21 mouse cellular contexts compared by ENCODE assay signal in genomic region chr9:43919010-43919409, GRCm38 (mm10).
DNase-seq lines count a peak whose midpoint lies in the region; ATAC-seq and TF ChIP-seq lines count a peak whose summit lies in the region.
"Had no signal": no experiment of that assay in that cellular context is flagged by ENCODE, and none has a peak within 500 bp of the region (broad histone marks: within the 10 kb centered on the region; RNA-seq: fewer than 3 reads in every experiment).

No protein-coding gene starts in this region.

- H3K4me3 ChIP-seq in hindbrain, embryonic 11.5 days (ENCODE audit: low read depth, low read length), result no peak overlapping the region
- no peak overlapping the region for H3K4me3 ChIP-seq in hindbrain, embryonic 12.5 days
- no peak overlapping the region for H3K4me3 ChIP-seq in forebrain, embryonic 15.5 days
- no peak overlapping the region for H3K4me3 ChIP-seq in midbrain, embryonic 12.5 days
- H3K4me3 ChIP-seq in neural tube, embryonic 15.5 days (replicated peaks), result no peak overlapping the region
- no peak overlapping the region for H3K4me3 ChIP-seq in thymus, adult 2 months (ENCODE audit: control insufficient read depth, insufficient read depth, low read length)
- H3K4me3 ChIP-seq: heart, embryonic 15.5 days; limb, embryonic 15.5 days; liver, embryonic 15.5 days; myocyte; stomach, embryonic 15.5 days had no signal

- 81% methylated on average over 17 of the region's 17 CpGs for WGBS in hindbrain, embryonic 11.5 days
- WGBS in hindbrain, embryonic 12.5 days, result 61% methylated on average over 17 of the region's 17 CpGs
- WGBS in forebrain, embryonic 15.5 days, result 22% methylated on average over 17 of the region's 17 CpGs
- WGBS in midbrain, embryonic 12.5 days, result 69% methylated on average over 17 of the region's 17 CpGs
- 22% methylated on average over 17 of the region's 17 CpGs for WGBS in neural tube, embryonic 15.5 days
- WGBS in thymus, adult 2 months, result 79% methylated on average over 17 of the region's 17 CpGs

- H3K9me3 ChIP-seq in hindbrain, embryonic 11.5 days (ENCODE audit: control insufficient read depth, low read length), result no peaks in the 10 kb centered on the region
- no peaks in the 10 kb centered on the region for H3K9me3 ChIP-seq in hindbrain, embryonic 12.5 days (replicated peaks)
- no peaks in the 10 kb centered on the region for H3K9me3 ChIP-seq in forebrain, embryonic 15.5 days
- H3K9me3 ChIP-seq in midbrain, embryonic 12.5 days, result no peaks in the 10 kb centered on the region
- no peaks in the 10 kb centered on the region for H3K9me3 ChIP-seq in neural tube, embryonic 15.5 days (replicated peaks)
- H3K9me3 ChIP-seq: heart, embryonic 15.5 days; limb, embryonic 15.5 days; liver, embryonic 15.5 days; stomach, embryonic 15.5 days had no signal

- 0 out of 2 replicates have a peak, but pooled peaks cover 2% of the 10 kb centered on the region for H3K27me3 ChIP-seq in hindbrain, embryonic 11.5 days (ENCODE audit: control insufficient read depth, insufficient read depth, low read length)
- 0 out of 2 replicates have a peak, but pooled peaks cover 10% of the 10 kb centered on the region for H3K27me3 ChIP-seq in hindbrain, embryonic 12.5 days
- no peaks in the 10 kb centered on the region for H3K27me3 ChIP-seq in forebrain, embryonic 15.5 days
- H3K27me3 ChIP-seq in midbrain, embryonic 12.5 days, result peaks cover 72% of the 10 kb centered on the region
- H3K27me3 ChIP-seq in neural tube, embryonic 15.5 days (replicated peaks), result 0 out of 2 replicates have a peak, but pooled peaks cover 5% of the 10 kb centered on the region
- H3K27me3 ChIP-seq in thymus, adult 2 months (ENCODE audit: control insufficient read depth, insufficient read depth, low read length), result no peaks in the 10 kb centered on the region; the same call in 1 of the 2 replicates

- no peak overlapping the region for H3K4me2 ChIP-seq in hindbrain, embryonic 11.5 days (replicated peaks; ENCODE audit: low read depth, low read length)
- H3K4me2 ChIP-seq in hindbrain, embryonic 12.5 days (replicated peaks), result no peak overlapping the region
- no peak overlapping the region for H3K4me2 ChIP-seq in forebrain, embryonic 15.5 days (replicated peaks)
- H3K4me2 ChIP-seq in midbrain, embryonic 12.5 days (replicated peaks), result no peak overlapping the region
- peak overlapping the region; percentile 24 for H3K4me2 ChIP-seq in neural tube, embryonic 15.5 days
- H3K4me2 ChIP-seq: heart, embryonic 15.5 days; limb, embryonic 15.5 days; liver, embryonic 15.5 days; stomach, embryonic 15.5 days had no signal

- no peak for ATAC-seq in hindbrain, embryonic 11.5 days (ENCODE audit: low FRiP score)
- no peak for ATAC-seq in hindbrain, embryonic 12.5 days (ENCODE audit: low FRiP score)
- no peak for ATAC-seq in forebrain, embryonic 15.5 days (replicated peaks)
- ATAC-seq in midbrain, embryonic 12.5 days (ENCODE audit: low FRiP score, low read depth), result no peak
- no peak for ATAC-seq in neural tube, embryonic 15.5 days (ENCODE audit: low FRiP score)
- ATAC-seq: activated CD4-positive, CD25-positive, alpha-beta regulatory T cell, adult 4 months; intestine, postnatal 0 days; lung, postnatal 0 days had no signal

- TF ChIP-seq POLR2A in thymus, adult 2 months (IDR thresholded peaks at IDR 0.05; ENCODE audit: control insufficient read depth, extremely low read depth, insufficient read depth, low read length, poor library complexity), result no peak

- no peak for DNase-seq in hindbrain, embryonic 11.5 days (ENCODE audit: low spot score)
- no peak for DNase-seq in cerebellum, adult 11-12 months
- no peak for DNase-seq in thymus, adult 2 months
- DNase-seq: adrenal gland, postnatal 10 days; cerebellum, postnatal 14 days; gastrocnemius, postnatal 36 days; heart, postnatal 4 days; retina, postnatal 1 day had no signal

- H3K27ac ChIP-seq in hindbrain, embryonic 11.5 days (ENCODE audit: low read depth, low read length), result no peak overlapping the region
- H3K27ac ChIP-seq in hindbrain, embryonic 12.5 days, result no peak overlapping the region
- H3K27ac ChIP-seq in forebrain, embryonic 15.5 days (replicated peaks), result peak overlapping the region; percentile 82
- H3K27ac ChIP-seq in midbrain, embryonic 12.5 days (replicated peaks), result no peak overlapping the region
- H3K27ac ChIP-seq in neural tube, embryonic 15.5 days (replicated peaks), result no peak overlapping the region
- H3K27ac ChIP-seq in thymus, adult 2 months (ENCODE audit: control insufficient read depth, insufficient read depth, low read length), result no peak overlapping the region
- H3K27ac ChIP-seq: heart, embryonic 15.5 days; limb, embryonic 15.5 days; liver, embryonic 15.5 days; stomach, embryonic 15.5 days had no signal

- no peak for TF ChIP-seq CTCF in thymus, adult 2 months (IDR thresholded peaks at IDR 0.05; ENCODE audit: borderline replicate concordance, control insufficient read depth, extremely low read depth, insufficient read depth, low read length, poor library complexity)

- H3K9ac ChIP-seq in hindbrain, embryonic 11.5 days (ENCODE audit: low read depth, low read length), result 0 out of 2 replicates have a peak overlapping the region, but pooled peaks have one; percentile 25
- no peak overlapping the region for H3K9ac ChIP-seq in hindbrain, embryonic 12.5 days
- peak overlapping the region; percentile 17; the same call in 1 of the 2 replicates for H3K9ac ChIP-seq in forebrain, embryonic 15.5 days (replicated peaks)
- H3K9ac ChIP-seq in midbrain, embryonic 12.5 days (replicated peaks), result 0 out of 2 replicates have a peak overlapping the region, but pooled peaks have one; percentile 11
- H3K9ac ChIP-seq in neural tube, embryonic 15.5 days (replicated peaks), result no peak overlapping the region
- H3K9ac ChIP-seq: heart, embryonic 15.5 days; limb, embryonic 15.5 days; liver, embryonic 15.5 days; stomach, embryonic 15.5 days had no signal

- H3K36me3 ChIP-seq in hindbrain, embryonic 11.5 days (ENCODE audit: control insufficient read depth, insufficient read depth, low read length), result no peaks in the 10 kb centered on the region
- H3K36me3 ChIP-seq in hindbrain, embryonic 12.5 days, result no peaks in the 10 kb centered on the region
- H3K36me3 ChIP-seq in forebrain, embryonic 15.5 days, result no peaks in the 10 kb centered on the region
- no peaks in the 10 kb centered on the region for H3K36me3 ChIP-seq in midbrain, embryonic 12.5 days
- H3K36me3 ChIP-seq in neural tube, embryonic 15.5 days, result no peaks in the 10 kb centered on the region
- H3K36me3 ChIP-seq in thymus, adult 2 months (ENCODE audit: control insufficient read depth, insufficient read depth, low read length), result no peaks in the 10 kb centered on the region
- H3K36me3 ChIP-seq: G1E; heart, embryonic 15.5 days; limb, embryonic 15.5 days; liver, embryonic 15.5 days; stomach, embryonic 15.5 days had no signal

- H3K4me1 ChIP-seq in hindbrain, embryonic 11.5 days (replicated peaks; ENCODE audit: control insufficient read depth, insufficient read depth, low read length), result no peaks in the 10 kb centered on the region; the same call in none of the 2 replicates
- peaks cover 48% of the 10 kb centered on the region for H3K4me1 ChIP-seq in hindbrain, embryonic 12.5 days
- peaks cover 48% of the 10 kb centered on the region for H3K4me1 ChIP-seq in forebrain, embryonic 15.5 days
- H3K4me1 ChIP-seq in midbrain, embryonic 12.5 days, result peaks cover 53% of the 10 kb centered on the region
- H3K4me1 ChIP-seq in neural tube, embryonic 15.5 days, result peaks cover 45% of the 10 kb centered on the region
- H3K4me1 ChIP-seq in thymus, adult 2 months (replicated peaks; ENCODE audit: control insufficient read depth, insufficient read depth, low read length), result no peaks in the 10 kb centered on the region
- H3K4me1 ChIP-seq: liver, embryonic 15.5 days had no signal

Comparison
In these comparisons a context has a peak if more than half of its experiments do, and no peak if none do; other contexts are left out.
1. H3K9ac ChIP-seq: peak in hindbrain, embryonic 11.5 days (single experiment), forebrain, embryonic 15.5 days (single experiment) and midbrain, embryonic 12.5 days (single experiment); none in hindbrain, embryonic 12.5 days (single experiment) and neural tube, embryonic 15.5 days (single experiment).